Mouse (Mus musculus): ENCODE measurements at regions not wholly inside any gene's neighbourhood (a gene's known extent, or its start where the extent isn't known, plus 50 kb on each side); places are given as distances from the start of the nearest gene placed in this dataset.

GRCm38 (mm10) chr9:23062656-23063444, 160.0 kb upstream of the Bmper start:
- ATAC-seq (ENCODE audit: low read depth), result 0 out of 2 replicates have a peak, but pooled peaks have one; percentile 5
- Histone ChIP-seq H3K4me2 (ENCODE audit: low read depth, low read length) (no peak overlapping the region), H3K9ac (ENCODE audit: low read depth, low read length) (no peak overlapping the region), H3K36me3 (ENCODE audit: control insufficient read depth, insufficient read depth, low read length) (no peaks in the 10 kb centered on the region), H3K4me1 (ENCODE audit: control insufficient read depth, insufficient read depth, low read length) (peaks cover 29% of the 10 kb centered on the region), H3K9me3 (ENCODE audit: control insufficient read depth, low read length) (no peaks in the 10 kb centered on the region), H3K27ac (replicated peaks; ENCODE audit: low read depth, low read length) (no peak overlapping the region), H3K27me3 (replicated peaks; ENCODE audit: control insufficient read depth, insufficient read depth, low read length) (peaks cover 3% of the 10 kb centered on the region; the same call in 1 of the 2 replicates), H3K4me3 (ENCODE audit: low read depth, low read length) (no peak overlapping the region)
- peak; percentile 36 for DNase-seq (ENCODE audit: low spot score)
- 43% methylated on average over 7 of the region's 7 CpGs for WGBS

- DNase-seq (ENCODE audit: low spot score) (no peak), ATAC-seq (ENCODE audit: low read depth) (no peak)
- no peaks in the 10 kb centered on the region for H3K27me3 ChIP-seq (replicated peaks; ENCODE audit: control insufficient read depth, insufficient read depth, low read length)
- H3K9me3 ChIP-seq (ENCODE audit: control insufficient read depth, low read length), result no peaks in the 10 kb centered on the region
- H3K4me1 ChIP-seq (ENCODE audit: control insufficient read depth, insufficient read depth, low read length), result peaks cover 29% of the 10 kb centered on the region
- no peak overlapping the region for H3K4me3 ChIP-seq (ENCODE audit: low read depth, low read length)
- no peaks in the 10 kb centered on the region for H3K36me3 ChIP-seq (ENCODE audit: control insufficient read depth, insufficient read depth, low read length)
- no peak overlapping the region for H3K4me2 ChIP-seq (ENCODE audit: low read depth, low read length)
- H3K27ac ChIP-seq (replicated peaks; ENCODE audit: low read depth, low read length), result no peak overlapping the region
- WGBS, result 79% methylated on average over 2 of the region's 2 CpGs
- no peak overlapping the region for H3K9ac ChIP-seq (ENCODE audit: low read depth, low read length)
Measured at GRCm38 (mm10) chr9:23064001-23064400, 158.9 kb upstream of the Bmper start.

DNA sequence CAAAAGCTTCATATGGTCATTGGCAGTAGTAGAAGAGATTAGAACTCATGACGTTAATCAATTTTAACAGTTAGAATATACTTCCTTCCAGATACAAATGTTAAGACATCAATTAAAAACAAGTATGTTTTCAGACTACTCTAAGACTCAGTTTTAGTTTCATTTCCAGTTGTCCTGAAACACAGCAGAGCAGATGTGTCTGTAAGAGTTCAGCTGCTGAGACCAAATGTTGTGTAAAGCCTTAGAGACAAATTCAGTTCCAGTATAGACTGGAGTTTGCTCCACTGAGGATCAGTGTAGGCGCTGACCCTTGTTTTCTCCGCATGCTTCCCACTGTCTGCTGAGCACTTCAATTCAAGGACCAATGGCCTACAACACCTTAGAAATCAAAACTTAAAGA, 158.1 kb upstream of the Bmper start:
- 89% methylated on average over 3 of the region's 3 CpGs for WGBS
- no peaks in the 10 kb centered on the region for H3K36me3 ChIP-seq (ENCODE audit: control insufficient read depth, insufficient read depth, low read length)
- H3K27me3 ChIP-seq (replicated peaks; ENCODE audit: control insufficient read depth, insufficient read depth, low read length), result no peaks in the 10 kb centered on the region
- H3K9ac ChIP-seq (ENCODE audit: low read depth, low read length), result no peak overlapping the region
- DNase-seq (ENCODE audit: low spot score), result no peak
- H3K4me1 ChIP-seq (ENCODE audit: control insufficient read depth, insufficient read depth, low read length), result peaks cover 29% of the 10 kb centered on the region
- H3K27ac ChIP-seq (replicated peaks; ENCODE audit: low read depth, low read length), result no peak overlapping the region
- no peak for ATAC-seq (ENCODE audit: low read depth)
- H3K4me2 ChIP-seq (ENCODE audit: low read depth, low read length), result no peak overlapping the region
- H3K9me3 ChIP-seq (ENCODE audit: control insufficient read depth, low read length), result no peaks in the 10 kb centered on the region
- H3K4me3 ChIP-seq (ENCODE audit: low read depth, low read length), result no peak overlapping the region

- Histone ChIP-seq H3K4me1 (ENCODE audit: control insufficient read depth, insufficient read depth, low read length) (no peaks in the 10 kb centered on the region), H3K27ac (replicated peaks; ENCODE audit: low read depth, low read length) (no peak overlapping the region), H3K36me3 (ENCODE audit: control insufficient read depth, insufficient read depth, low read length) (no peaks in the 10 kb centered on the region), H3K27me3 (replicated peaks; ENCODE audit: control insufficient read depth, insufficient read depth, low read length) (no peaks in the 10 kb centered on the region), H3K9ac (ENCODE audit: low read depth, low read length) (no peak overlapping the region), H3K4me2 (ENCODE audit: low read depth, low read length) (no peak overlapping the region), H3K4me3 (ENCODE audit: low read depth, low read length) (no peak overlapping the region), H3K9me3 (ENCODE audit: control insufficient read depth, low read length) (no peaks in the 10 kb centered on the region)
- DNase-seq (ENCODE audit: low spot score) (no peak), ATAC-seq (ENCODE audit: low read depth) (no peak)
- 59% methylated on average over 6 of the region's 6 CpGs for WGBS
Measured at GRCm38 (mm10) chr9:23068101-23068791, 154.6 kb upstream of the Bmper start.

GRCm38 (mm10) chr9:23069161-23069560, 153.7 kb upstream of the Bmper start:
- H3K9me3 ChIP-seq (ENCODE audit: control insufficient read depth, low read length), result no peaks in the 10 kb centered on the region
- no peaks in the 10 kb centered on the region for H3K27me3 ChIP-seq (replicated peaks; ENCODE audit: control insufficient read depth, insufficient read depth, low read length)
- no peak overlapping the region for H3K4me2 ChIP-seq (ENCODE audit: low read depth, low read length)
- 70% methylated on average over 7 of the region's 7 CpGs for WGBS
- no peaks in the 10 kb centered on the region for H3K4me1 ChIP-seq (ENCODE audit: control insufficient read depth, insufficient read depth, low read length)
- no peak overlapping the region for H3K9ac ChIP-seq (ENCODE audit: low read depth, low read length)
- no peak overlapping the region for H3K4me3 ChIP-seq (ENCODE audit: low read depth, low read length)
- no peak overlapping the region for H3K27ac ChIP-seq (replicated peaks; ENCODE audit: low read depth, low read length)
- ATAC-seq (ENCODE audit: low read depth) (no peak), DNase-seq (ENCODE audit: low spot score) (peak; percentile 40)
- no peaks in the 10 kb centered on the region for H3K36me3 ChIP-seq (ENCODE audit: control insufficient read depth, insufficient read depth, low read length)

GRCm38 (mm10) chr9:23071006-23071405, 151.9 kb upstream of the Bmper start:
- Histone ChIP-seq H3K4me1 (ENCODE audit: control insufficient read depth, insufficient read depth, low read length) (no peaks in the 10 kb centered on the region), H3K27me3 (replicated peaks; ENCODE audit: control insufficient read depth, insufficient read depth, low read length) (no peaks in the 10 kb centered on the region), H3K9me3 (ENCODE audit: control insufficient read depth, low read length) (no peaks in the 10 kb centered on the region), H3K9ac (ENCODE audit: low read depth, low read length) (no peak overlapping the region), H3K36me3 (ENCODE audit: control insufficient read depth, insufficient read depth, low read length) (no peaks in the 10 kb centered on the region), H3K4me2 (ENCODE audit: low read depth, low read length) (no peak overlapping the region), H3K4me3 (ENCODE audit: low read depth, low read length) (no peak overlapping the region), H3K27ac (replicated peaks; ENCODE audit: low read depth, low read length) (no peak overlapping the region)
- DNase-seq (ENCODE audit: low spot score) (no peak), ATAC-seq (ENCODE audit: low read depth) (no peak)
- 23% methylated on average over 2 of the region's 2 CpGs for WGBS

GRCm38 (mm10) chr9:23072741-23073140, 150.1 kb upstream of the Bmper start:
- no peak for ATAC-seq (ENCODE audit: low read depth)
- H3K4me1 ChIP-seq (ENCODE audit: control insufficient read depth, insufficient read depth, low read length), result no peaks in the 10 kb centered on the region

GRCm38 (mm10) chr9:23083562-23083961, 139.3 kb upstream of the Bmper start:
- WGBS, result 12% methylated on average over 17 of the region's 17 CpGs
- no peak overlapping the region for H3K4me3 ChIP-seq (ENCODE audit: low read depth, low read length)
- ATAC-seq (ENCODE audit: low read depth), result peak; percentile 93
- peak; percentile 95 for DNase-seq (ENCODE audit: low spot score)
- H3K27me3 ChIP-seq (replicated peaks; ENCODE audit: control insufficient read depth, insufficient read depth, low read length), result no peaks in the 10 kb centered on the region
- peaks cover 8% of the 10 kb centered on the region for H3K4me1 ChIP-seq (ENCODE audit: control insufficient read depth, insufficient read depth, low read length)
- no peaks in the 10 kb centered on the region for H3K9me3 ChIP-seq (ENCODE audit: control insufficient read depth, low read length)
- H3K36me3 ChIP-seq (ENCODE audit: control insufficient read depth, insufficient read depth, low read length), result no peaks in the 10 kb centered on the region
- peak overlapping the region; percentile 69 for H3K27ac ChIP-seq (replicated peaks; ENCODE audit: low read depth, low read length)
- H3K4me2 ChIP-seq (ENCODE audit: low read depth, low read length), result peak overlapping the region; percentile 44
- no peak overlapping the region; the same call in 1 of the 2 replicates for H3K9ac ChIP-seq (ENCODE audit: low read depth, low read length)

More at GRCm38 (mm10) chr9:23072741-23073140, 150.1 kb upstream of the Bmper start:
- no peak overlapping the region for H3K4me3 ChIP-seq (ENCODE audit: low read depth, low read length)
- H3K36me3 ChIP-seq (ENCODE audit: control insufficient read depth, insufficient read depth, low read length), result no peaks in the 10 kb centered on the region
- no peaks in the 10 kb centered on the region for H3K27me3 ChIP-seq (replicated peaks; ENCODE audit: control insufficient read depth, insufficient read depth, low read length)
- no peak overlapping the region for H3K27ac ChIP-seq (replicated peaks; ENCODE audit: low read depth, low read length)
- no peaks in the 10 kb centered on the region for H3K9me3 ChIP-seq (ENCODE audit: control insufficient read depth, low read length)
- 69% methylated on average over 8 of the region's 8 CpGs for WGBS
- DNase-seq (ENCODE audit: low spot score), result no peak
- H3K4me2 ChIP-seq (ENCODE audit: low read depth, low read length), result no peak overlapping the region
- no peak overlapping the region for H3K9ac ChIP-seq (ENCODE audit: low read depth, low read length)
